Mouse (Mus musculus) kidney, postnatal 25 days (tissue): ENCODE measurements around the gene Styxl1.

Source experiments
- DNase-seq, 2 experiments: peaks; one replicate each; pipeline ENCODE4 v3.0.0; 2021; ENCODE audit warnings: mixed read lengths in 2 of 2

The Styxl1 gene

GRCm38 (mm10) chr5:135763526-135763925 lies 14.7 kb downstream of the Styxl1 start:
- peak; percentile 67 to 81 for DNase-seq

GRCm38 (mm10) chr5:135761881-135762280 lies 16.3 kb downstream of the Styxl1 start:
- DNase-seq: no peak

- no peak for DNase-seq
Observed at GRCm38 (mm10) chr5:135751595-135751994, 26.6 kb downstream of the Styxl1 start.

GRCm38 (mm10) chr5:135751041-135751440 lies 27.1 kb downstream of the Styxl1 start:
- no peak for DNase-seq

- no peak for DNase-seq
Observed at GRCm38 (mm10) chr5:135744742-135745141, 33.4 kb downstream of the Styxl1 start.

- DNase-seq: peak; percentile 98
Observed at GRCm38 (mm10) chr5:135743741-135744609, 34.2 kb downstream of the Styxl1 start, which contains the start of gene Tmem120a. Tmem120a (minus strand) TSS chr5:135744448.

GRCm38 (mm10) chr5:135742941-135743740 lies 35.0 kb downstream of the Styxl1 start:
- peak; percentile 54 to 81 for DNase-seq

- peak; percentile 65 to 87 for DNase-seq
Observed at GRCm38 (mm10) chr5:135742156-135742555, 36.0 kb downstream of the Styxl1 start.

- DNase-seq: no peak
Observed at GRCm38 (mm10) chr5:135738266-135738665, 39.9 kb downstream of the Styxl1 start.

GRCm38 (mm10) chr5:135737154-135737553 lies 41.0 kb downstream of the Styxl1 start:
- peak in 1 of 2 experiments; percentile 43 for DNase-seq

- DNase-seq: no peak
Observed at GRCm38 (mm10) chr5:135736544-135736943, 41.6 kb downstream of the Styxl1 start.

- peak in 1 of 2 experiments; percentile 61 for DNase-seq
Observed at GRCm38 (mm10) chr5:135735741-135736140, 42.4 kb downstream of the Styxl1 start.

- peak in 1 of 2 experiments; percentile 64 for DNase-seq
Observed at GRCm38 (mm10) chr5:135734057-135734680, 44.0 kb downstream of the Styxl1 start.

GRCm38 (mm10) chr5:135733071-135733470 lies 45.1 kb downstream of the Styxl1 start:
- no peak for DNase-seq

- no peak for DNase-seq
Observed at GRCm38 (mm10) chr5:135731322-135731721, 46.9 kb downstream of the Styxl1 start.

GRCm38 (mm10) chr5:135730916-135731315 lies 47.3 kb downstream of the Styxl1 start:
- no peak for DNase-seq

GRCm38 (mm10) chr5:135730278-135730677 lies 47.9 kb downstream of the Styxl1 start:
- no peak for DNase-seq

GRCm38 (mm10) chr5:135729351-135729750 lies 48.8 kb downstream of the Styxl1 start:
- no peak for DNase-seq

- no peak for DNase-seq
Observed at GRCm38 (mm10) chr5:135728361-135728760, 49.8 kb downstream of the Styxl1 start.

- DNase-seq: no peak
Observed at GRCm38 (mm10) chr5:135727871-135728270, 50.3 kb downstream of the Styxl1 start.

GRCm38 (mm10) chr5:135726641-135727346 lies 51.4 kb downstream of the Styxl1 start:
- peak; percentile 43 to 71 for DNase-seq

GRCm38 (mm10) chr5:135725991-135726390 lies 52.2 kb downstream of the Styxl1 start:
- DNase-seq: no peak
